8 mouse cellular contexts compared by ENCODE assay signal in the genomic region with DNA sequence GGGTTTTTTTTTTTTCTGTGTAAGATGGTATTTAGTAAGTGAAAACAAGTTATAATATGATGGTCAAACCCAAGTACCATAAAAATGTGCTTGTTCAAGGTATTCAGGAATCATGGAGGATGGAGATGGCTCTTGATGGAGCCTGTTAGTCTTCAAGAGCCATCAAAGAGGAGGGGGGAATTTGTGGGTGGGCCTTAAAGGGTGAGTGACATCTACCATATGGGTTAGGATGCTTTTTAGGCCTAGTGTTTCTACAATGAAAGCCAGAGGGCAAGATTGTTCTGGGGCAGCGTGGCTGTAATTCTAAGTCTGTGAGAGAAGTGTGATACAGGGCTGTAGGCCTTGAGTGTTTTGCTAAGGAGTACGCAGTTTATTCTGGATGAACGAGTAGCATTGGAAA. TPM values are rescaled to one million over a fixed set of nuclear protein-coding genes. Genes with fewer than 3 reads are reported as not detected.
DNase-seq lines count a peak whose midpoint lies in the region; ATAC-seq and TF ChIP-seq lines count a peak whose summit lies in the region.

No protein-coding gene starts in this region.

- no peak for DNase-seq in lung, postnatal 4 days
- DNase-seq in cerebellum, postnatal 14 days: peak; percentile 13 to 30
- DNase-seq in midbrain, postnatal 0 days (ENCODE audit: low spot score): peak; percentile 54
- no peak for DNase-seq in gastrocnemius, postnatal 4 days (ENCODE audit: low spot score in 2 of 2)

- H3K9me3 ChIP-seq in lung, embryonic 16.5 days (ENCODE audit: control insufficient read depth, low read length): no peaks in the 10 kb centered on the region
- no peaks in the 10 kb centered on the region for H3K9me3 ChIP-seq in hindbrain, embryonic 15.5 days
- no peaks in the 10 kb centered on the region for H3K9me3 ChIP-seq in midbrain, postnatal 0 days (ENCODE audit: low read length)

- H3K27ac ChIP-seq in lung, embryonic 16.5 days (ENCODE audit: low read length): no peak overlapping the region
- H3K27ac ChIP-seq in hindbrain, embryonic 15.5 days (replicated peaks): 0 out of 2 replicates have a peak overlapping the region, but pooled peaks have one; percentile 15
- H3K27ac ChIP-seq in midbrain, postnatal 0 days (ENCODE audit: low read depth, low read length): peak overlapping the region; percentile 51

- no peak for TF ChIP-seq CTCF in midbrain, postnatal 0 days (IDR thresholded peaks at IDR 0.05)

- H3K27me3 ChIP-seq in lung, embryonic 16.5 days (ENCODE audit: control insufficient read depth, insufficient read depth, low read depth, low read length): no peaks in the 10 kb centered on the region
- no peaks in the 10 kb centered on the region for H3K27me3 ChIP-seq in hindbrain, embryonic 15.5 days
- H3K27me3 ChIP-seq in midbrain, postnatal 0 days (ENCODE audit: insufficient read depth, low read length): no peaks in the 10 kb centered on the region

- peak overlapping the region; percentile 59 for H3K4me2 ChIP-seq in lung, embryonic 16.5 days (ENCODE audit: low read depth, low read length)
- peak overlapping the region; percentile 58 for H3K4me2 ChIP-seq in hindbrain, embryonic 15.5 days
- peak overlapping the region; percentile 49 for H3K4me2 ChIP-seq in midbrain, postnatal 0 days (ENCODE audit: low read depth, low read length, poor library complexity, severe bottlenecking)

- H3K4me3 ChIP-seq in lung, embryonic 16.5 days (ENCODE audit: low read length): peak overlapping the region; percentile 47
- peak overlapping the region; percentile 56 for H3K4me3 ChIP-seq in hindbrain, embryonic 15.5 days
- peak overlapping the region; percentile 51 for H3K4me3 ChIP-seq in midbrain, postnatal 0 days (ENCODE audit: low read depth, low read length)

- peak; percentile 64 for ATAC-seq in lung, embryonic 16.5 days (ENCODE audit: low read depth)
- ATAC-seq in hindbrain, embryonic 15.5 days (ENCODE audit: low FRiP score, low read depth): no peak
- no peak for ATAC-seq in midbrain, postnatal 0 days (ENCODE audit: low FRiP score)
- ATAC-seq in megakaryocyte-erythroid progenitor cell, adult 5-6 weeks (replicated peaks; ENCODE audit: low FRiP score, low TSS enrichment, poor library complexity, severe bottlenecking): no peak
- ATAC-seq in activated CD4-positive, CD25-positive, alpha-beta regulatory T cell, adult 4 months: no peak

- WGBS in lung, embryonic 16.5 days: 30% methylated on average over 3 of the region's 3 CpGs
- 40% methylated on average over 3 of the region's 3 CpGs for WGBS in hindbrain, embryonic 15.5 days
- WGBS in midbrain, postnatal 0 days: 27% methylated on average over 3 of the region's 3 CpGs

- H3K4me1 ChIP-seq in lung, embryonic 16.5 days (replicated peaks; ENCODE audit: control insufficient read depth, insufficient read depth, low read length): no peaks in the 10 kb centered on the region; the same call in 1 of the 2 replicates
- H3K4me1 ChIP-seq in hindbrain, embryonic 15.5 days (replicated peaks): 0 out of 2 replicates have a peak, but pooled peaks cover 2% of the 10 kb centered on the region
- no peaks in the 10 kb centered on the region for H3K4me1 ChIP-seq in midbrain, postnatal 0 days (ENCODE audit: insufficient read depth, low read length)

- H3K9ac ChIP-seq in lung, embryonic 16.5 days (ENCODE audit: low read length): 0 out of 2 replicates have a peak overlapping the region, but pooled peaks have one; percentile 41
- 0 out of 2 replicates have a peak overlapping the region, but pooled peaks have one; percentile 10 for H3K9ac ChIP-seq in hindbrain, embryonic 15.5 days
- H3K9ac ChIP-seq in midbrain, postnatal 0 days (replicated peaks; ENCODE audit: low read length, poor library complexity, severe bottlenecking): no peak overlapping the region

- H3K36me3 ChIP-seq in lung, embryonic 16.5 days (ENCODE audit: control insufficient read depth, insufficient read depth, low read length): 0 out of 2 replicates have a peak, but pooled peaks cover 2% of the 10 kb centered on the region
- no peaks in the 10 kb centered on the region for H3K36me3 ChIP-seq in hindbrain, embryonic 15.5 days
- H3K36me3 ChIP-seq in midbrain, postnatal 0 days (ENCODE audit: insufficient read depth, low read length): no peaks in the 10 kb centered on the region

RNA-seq across cellular contexts. Expression of a gene that starts 1.0 kb away (rescaled TPM):
- 109 and 123 TPM in 2 replicates for polyA plus RNA-seq in lung, embryonic 16.5 days (2015; fragmentation: Nextera tagmentation; extraction: Ambion mirVana)
- 142 and 147 TPM in 2 replicates for polyA plus RNA-seq in hindbrain, embryonic 15.5 days (2015; fragmentation: Nextera tagmentation; extraction: Ambion mirVana)
- 73.0 and 89.6 TPM in 2 replicates for total RNA-seq in midbrain, postnatal 0 days (2014; rRNA removed)
- 201 TPM in 2 replicates for polyA plus RNA-seq in midbrain, postnatal 0 days (2015; fragmentation: Nextera tagmentation; extraction: Ambion mirVana)
- 10 to 100 TPM; 32.3 to 39.5 TPM for total RNA-seq in gastrocnemius, postnatal 4 days (2021)
- total RNA-seq in megakaryocyte-erythroid progenitor cell, adult 5-6 weeks (2014; fragmentation: Nextera tagmentation): 22.5 and 71.5 TPM in 2 replicates
- total RNA-seq in megakaryocyte-erythroid progenitor cell, adult 5-6 weeks (2017): 13.0 and 43.5 TPM in 2 replicates
- 10 to 100 TPM; 46.3 to 48.4 TPM for polyA plus RNA-seq in activated CD4-positive, CD25-positive, alpha-beta regulatory T cell, adult 4 months (2017; shearing (Covaris generic))

RNA-seq across cellular contexts. Expression of a gene that starts 28.2 kb away (rescaled TPM):
- 11.3 and 11.4 TPM in 2 replicates for polyA plus RNA-seq in lung, embryonic 16.5 days (2015; fragmentation: Nextera tagmentation; extraction: Ambion mirVana)
- 3.2 and 3.4 TPM in 2 replicates for polyA plus RNA-seq in hindbrain, embryonic 15.5 days (2015; fragmentation: Nextera tagmentation; extraction: Ambion mirVana)
- 5.8 and 6.3 TPM in 2 replicates for total RNA-seq in midbrain, postnatal 0 days (2014; rRNA removed)
- 2.7 and 3.6 TPM in 2 replicates for polyA plus RNA-seq in midbrain, postnatal 0 days (2015; fragmentation: Nextera tagmentation; extraction: Ambion mirVana)
- total RNA-seq in gastrocnemius, postnatal 4 days (2021): 10 to 100 TPM; 12.2 to 12.5 TPM
- total RNA-seq in megakaryocyte-erythroid progenitor cell, adult 5-6 weeks (2014; fragmentation: Nextera tagmentation): 0.67 TPM in 1 of 2 replicates, not detected in the other
- total RNA-seq in megakaryocyte-erythroid progenitor cell, adult 5-6 weeks (2017): 0.76 TPM in 1 of 2 replicates, not detected in the other
- polyA plus RNA-seq in activated CD4-positive, CD25-positive, alpha-beta regulatory T cell, adult 4 months (2017; shearing (Covaris generic)): under 1 TPM; 0.16 to 0.24 TPM

Comparison
In these comparisons a context has a peak if more than half of its experiments do, and no peak if none do; other contexts are left out.
1. DNase-seq: peak in cerebellum, postnatal 14 days (2 of 2) and midbrain, postnatal 0 days (single experiment); none in lung, postnatal 4 days (0 of 2) and gastrocnemius, postnatal 4 days (0 of 2).
2. Peak in every context shown above with its lines, with median percentiles within 50 percentile points of each other: H3K4me2 ChIP-seq and H3K4me3 ChIP-seq.